Mouse (Mus musculus) megakaryocyte, embryonic 14.5 days (primary cell): ENCODE results near the gene Bnipl.

ENCODE experiments used
- FLI1 ChIP-seq: IDR thresholded peaks from 2 replicates; pipeline ENCODE4 v1.6.1; 2012; ENCODE audit warnings: low read length, inconsistent platforms, mixed read lengths
- GATA1 ChIP-seq: IDR thresholded peaks from 3 replicates; pipeline ENCODE4 v1.6.1; 2012; ENCODE audit warnings: mixed read lengths, low read length, inconsistent platforms, borderline replicate concordance

DNA sequence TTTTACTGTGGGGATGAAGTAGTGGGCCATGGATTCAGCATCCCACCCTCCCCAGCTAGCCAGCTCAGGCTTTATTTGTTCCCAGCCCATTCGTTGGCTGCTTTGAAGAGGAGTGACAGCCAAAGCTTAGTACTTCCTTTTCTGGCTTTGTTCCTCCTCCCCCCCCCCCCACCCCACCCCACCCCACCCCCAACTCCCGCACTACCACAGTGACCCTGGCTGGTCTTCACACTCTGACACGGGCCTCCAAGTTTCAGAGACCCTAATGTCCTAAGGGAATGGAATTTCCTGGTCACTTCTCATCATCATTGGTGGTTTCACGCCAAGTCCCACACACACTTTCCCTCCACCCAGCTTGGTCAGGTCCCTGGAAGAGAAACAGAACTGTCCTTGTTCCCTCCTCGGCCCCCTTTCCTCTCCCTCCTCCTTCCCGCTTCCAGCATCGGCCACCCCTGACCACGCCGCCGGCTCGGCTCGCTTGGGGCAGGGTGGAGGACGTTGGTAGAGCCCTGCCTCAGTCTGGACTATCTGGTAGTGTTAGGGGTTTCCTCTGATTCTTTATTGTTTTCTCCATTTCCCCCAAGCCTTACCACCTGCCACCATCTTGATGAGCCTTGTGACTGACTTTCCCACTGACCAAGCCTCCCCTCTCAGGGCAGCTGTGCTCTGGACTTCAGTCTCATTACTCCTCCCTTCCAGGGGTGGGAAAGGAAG, 21.1 kb downstream of the Bnipl start:
- TF ChIP-seq GATA1 (no peak), FLI1 (no peak)
